Mouse (Mus musculus) embryo, embryonic 11.5 days (tissue): ENCODE measurements around the gene Gab1.

Source experiments
- DNase-seq: peaks from one replicate; pipeline ENCODE4 v3.0.0-alpha.2; 2012; ENCODE audit warnings: low read depth, low spot score

The Gab1 gene

DNA sequence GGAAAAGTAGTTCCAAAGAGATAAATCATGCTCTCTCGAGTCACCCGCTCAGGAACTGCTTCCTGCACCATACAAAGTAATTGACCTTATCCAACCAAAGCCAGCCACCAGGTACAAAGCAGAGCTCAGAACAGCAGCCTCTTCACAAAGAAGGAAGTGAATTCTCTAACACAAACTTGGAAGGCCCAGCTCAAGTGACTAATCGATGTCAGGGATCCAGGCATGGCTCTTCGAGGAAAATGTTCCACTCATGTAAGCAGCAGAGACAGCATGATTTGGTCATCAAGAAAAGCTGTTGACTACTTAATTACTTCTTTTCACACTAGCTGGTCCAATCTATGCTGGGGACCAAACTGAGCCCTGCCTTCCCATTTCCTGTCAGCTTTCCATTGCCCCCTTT lies 69.4 kb downstream of the Gab1 start:
- no peak for DNase-seq

DNA sequence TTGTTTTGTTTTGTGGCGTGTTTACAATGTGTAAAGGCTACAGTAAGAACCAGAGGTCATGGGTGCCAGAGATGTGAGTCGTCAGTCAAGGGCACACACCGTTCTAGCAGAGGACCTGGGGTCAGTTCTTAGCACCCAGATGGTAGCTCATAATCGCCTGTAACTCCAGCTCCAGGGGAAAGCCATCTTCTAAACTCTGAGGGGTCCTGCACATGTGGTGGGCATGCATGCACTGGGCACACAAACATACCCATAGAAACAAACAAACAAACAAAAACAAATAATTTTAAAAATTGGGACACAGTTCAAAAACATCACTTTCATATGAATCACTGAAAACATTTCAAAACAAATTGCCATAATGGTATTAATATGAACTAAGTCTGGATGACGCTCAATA lies 69.9 kb downstream of the Gab1 start:
- no peak for DNase-seq

DNA sequence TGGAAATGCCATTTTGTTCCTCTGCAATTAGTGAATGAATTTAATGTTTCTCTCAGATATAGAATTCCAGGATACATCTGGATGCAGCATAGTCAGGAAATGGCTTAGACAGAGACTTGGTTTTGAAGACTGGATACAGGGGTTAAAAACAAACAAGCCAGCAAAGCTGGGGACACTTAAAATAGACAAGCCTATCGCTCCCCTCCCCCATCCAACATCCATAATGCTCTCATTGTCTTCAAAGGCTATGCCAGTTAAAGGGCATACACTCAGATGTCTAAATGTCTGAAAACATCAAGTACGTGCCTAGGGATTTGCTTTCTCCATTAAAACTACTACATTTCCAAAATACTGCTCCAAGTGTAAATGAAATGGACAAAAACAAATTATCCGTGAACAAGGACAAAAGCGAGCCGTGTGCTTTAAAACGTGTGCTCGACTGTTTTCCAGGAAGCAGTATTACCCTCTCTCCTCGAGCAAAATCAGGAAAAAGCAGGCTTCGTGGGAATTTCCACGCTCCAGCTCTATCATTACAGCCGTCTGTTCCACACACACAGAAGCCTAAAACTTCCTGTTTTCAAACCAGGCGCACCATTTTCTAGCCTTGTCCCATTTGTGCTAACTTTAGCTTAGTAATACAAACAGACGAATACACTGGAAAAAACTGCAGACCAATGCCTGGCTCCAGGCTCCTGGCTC lies 72.4 kb downstream of the Gab1 start:
- DNase-seq, result no peak

DNA sequence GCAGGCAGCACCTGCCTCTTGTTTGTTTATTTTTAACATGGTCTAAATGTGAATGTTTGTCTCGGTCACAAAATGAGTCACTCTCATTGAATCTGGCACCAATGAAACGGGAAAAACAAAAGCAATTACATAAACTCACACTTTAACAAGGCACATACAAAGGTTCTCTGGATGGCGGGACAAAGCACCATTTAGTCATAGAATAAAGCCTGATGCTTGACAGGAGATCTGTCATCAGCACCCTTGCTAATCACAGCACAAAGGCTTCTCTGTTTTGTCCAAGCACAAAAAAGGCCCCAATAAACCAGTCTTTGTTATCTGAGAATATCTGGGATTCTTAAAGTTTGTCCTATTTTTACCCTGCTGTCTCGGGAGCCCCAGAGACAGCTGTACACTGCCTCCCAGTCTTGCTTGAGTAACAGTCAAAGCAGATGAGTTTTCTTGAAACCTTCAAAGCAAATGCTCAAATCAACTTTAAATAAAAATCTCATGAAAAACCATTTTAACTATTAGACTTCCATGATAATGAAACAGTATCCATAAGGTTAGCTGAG lies 76.2 kb downstream of the Gab1 start:
- no peak for DNase-seq

DNA sequence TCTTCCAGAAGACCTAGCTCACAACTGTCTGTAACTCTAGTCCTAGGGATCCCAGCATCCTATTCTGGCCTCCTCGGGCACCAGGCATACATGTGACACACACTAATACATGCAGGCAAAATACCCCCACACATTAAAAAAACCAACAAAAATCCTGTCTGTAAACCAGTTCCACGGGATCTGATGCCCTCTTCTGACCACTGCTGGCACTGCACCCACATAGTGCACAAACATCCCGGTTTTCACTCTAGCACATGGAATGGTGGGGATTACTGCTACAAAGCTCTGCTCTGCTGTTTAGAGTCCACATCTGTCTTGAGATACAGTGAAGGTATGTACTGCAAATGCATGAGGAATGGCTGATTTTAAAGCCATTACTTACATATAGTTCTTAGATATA lies 81.5 kb downstream of the Gab1 start:
- DNase-seq, result no peak

DNA sequence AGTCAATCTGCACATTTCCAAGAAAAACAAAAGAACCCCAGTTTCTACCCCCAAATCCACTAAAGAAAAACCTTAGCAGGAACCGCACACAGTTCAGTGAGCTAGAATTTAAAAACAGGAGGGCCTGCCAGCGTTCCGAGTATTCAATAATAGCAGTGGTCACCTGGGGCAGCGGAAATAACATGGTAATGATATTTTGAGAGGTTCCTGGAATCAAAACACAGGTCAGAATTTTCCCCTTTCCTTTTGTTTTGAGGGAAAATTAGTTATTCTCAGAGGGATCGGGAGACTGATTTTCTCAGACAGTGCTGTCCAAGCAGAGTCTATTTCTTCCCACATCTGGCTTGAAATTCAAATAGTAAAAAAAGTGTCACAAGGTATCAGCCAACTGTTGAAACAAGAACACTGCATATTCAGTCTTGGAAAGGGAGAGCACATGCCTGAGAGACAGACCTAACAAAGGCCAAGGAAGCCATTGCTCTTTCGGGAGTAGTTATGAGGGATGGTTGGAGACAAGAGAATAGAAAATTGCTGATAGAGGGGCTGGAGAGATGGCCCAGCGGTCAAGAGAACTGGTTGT lies 82.0 kb downstream of the Gab1 start:
- no peak for DNase-seq

DNA sequence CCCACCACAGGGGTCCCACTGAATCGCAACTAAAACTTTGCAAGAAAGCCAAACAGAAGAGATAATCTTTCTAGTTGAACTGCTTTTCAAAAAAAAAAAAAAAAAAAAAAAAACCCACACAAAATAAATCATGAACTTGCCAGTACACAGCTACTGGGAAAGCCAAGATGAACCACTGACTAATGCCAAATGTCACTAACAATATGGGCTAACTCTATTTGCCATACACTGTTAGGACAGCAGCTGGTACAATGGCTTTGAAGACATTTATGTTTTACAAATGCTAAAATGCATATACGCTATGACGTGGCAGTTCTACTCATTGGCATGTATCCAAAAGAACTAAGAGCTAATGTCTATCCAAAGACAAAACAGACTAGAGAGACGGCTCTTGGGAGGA lies 84.2 kb downstream of the Gab1 start:
- no peak for DNase-seq

DNA sequence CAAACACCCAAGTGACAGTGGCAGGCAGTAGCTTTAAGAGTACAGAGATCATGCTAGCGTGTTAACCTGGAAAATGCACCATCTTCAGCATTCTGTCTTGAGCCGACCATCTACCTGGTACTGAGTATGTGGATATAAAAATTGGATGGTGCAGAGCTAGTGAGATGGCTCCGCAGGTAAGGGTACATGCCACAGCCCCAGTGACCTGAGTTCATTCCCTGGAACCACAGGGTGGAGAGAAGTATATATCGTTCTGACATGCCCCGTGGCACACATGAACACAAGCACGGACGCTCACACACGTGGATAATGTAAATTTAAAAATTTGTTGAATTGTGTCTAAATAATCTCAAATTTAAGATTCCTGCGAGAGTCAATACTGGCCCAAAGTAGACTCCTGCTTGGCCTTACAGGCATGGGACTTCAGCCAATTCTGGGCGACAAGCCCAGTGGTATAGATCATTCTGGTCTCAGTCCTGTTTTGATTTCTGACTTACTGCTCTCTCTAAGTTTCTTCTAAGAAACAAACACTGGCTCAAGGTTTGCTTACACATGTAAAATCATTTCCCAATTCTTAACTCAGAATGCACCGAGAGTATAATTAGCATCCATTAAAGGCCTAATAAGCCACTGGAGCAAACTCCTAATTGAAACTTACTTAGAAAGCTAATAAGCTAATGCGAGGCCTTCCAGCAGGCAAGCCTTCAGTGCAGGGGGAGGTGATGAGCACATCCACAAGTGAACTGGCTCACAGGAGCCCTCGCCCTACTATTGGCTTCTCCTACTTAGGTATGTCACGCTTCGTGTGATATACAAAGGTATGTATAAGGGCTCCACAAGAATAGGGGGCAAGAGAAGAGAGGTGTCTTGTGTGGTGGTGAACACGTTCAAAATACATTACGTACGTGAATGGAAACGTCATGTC lies 85.5 kb downstream of the Gab1 start:
- no peak for DNase-seq

DNA sequence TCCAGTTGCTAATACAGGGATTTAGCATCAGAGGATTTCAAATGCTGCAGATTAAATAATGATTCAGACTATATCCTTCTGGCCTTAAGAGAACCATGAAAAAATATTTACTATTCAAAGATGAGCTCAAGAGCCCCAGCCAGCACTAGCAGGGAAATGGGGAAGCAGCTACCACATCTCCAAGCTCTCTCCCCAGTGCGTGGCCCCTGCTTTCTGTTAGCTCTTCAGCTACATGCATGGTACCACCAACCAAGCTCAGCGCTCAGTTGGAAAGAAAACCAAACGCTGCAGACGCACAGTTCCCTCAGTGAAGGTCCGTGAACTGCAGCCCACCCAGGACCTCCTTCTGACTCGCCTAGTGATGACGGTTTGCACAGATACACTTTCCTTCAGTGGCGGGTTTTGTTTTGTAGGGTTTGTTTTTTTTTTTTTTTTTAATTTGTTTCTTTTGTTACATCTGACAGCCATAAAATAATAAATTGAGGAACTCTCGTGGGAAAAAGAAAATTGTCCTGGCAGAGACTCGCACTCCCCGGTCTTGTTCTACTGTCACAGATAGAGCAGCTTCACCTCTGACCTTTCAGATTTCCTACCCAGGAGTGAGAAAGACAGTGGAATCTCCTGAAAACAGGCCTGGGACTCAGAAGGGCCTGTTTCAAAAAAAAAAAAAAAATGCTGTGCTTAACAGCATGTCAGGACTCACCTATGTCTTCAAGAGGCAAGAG lies 86.4 kb downstream of the Gab1 start:
- DNase-seq, result no peak

DNA sequence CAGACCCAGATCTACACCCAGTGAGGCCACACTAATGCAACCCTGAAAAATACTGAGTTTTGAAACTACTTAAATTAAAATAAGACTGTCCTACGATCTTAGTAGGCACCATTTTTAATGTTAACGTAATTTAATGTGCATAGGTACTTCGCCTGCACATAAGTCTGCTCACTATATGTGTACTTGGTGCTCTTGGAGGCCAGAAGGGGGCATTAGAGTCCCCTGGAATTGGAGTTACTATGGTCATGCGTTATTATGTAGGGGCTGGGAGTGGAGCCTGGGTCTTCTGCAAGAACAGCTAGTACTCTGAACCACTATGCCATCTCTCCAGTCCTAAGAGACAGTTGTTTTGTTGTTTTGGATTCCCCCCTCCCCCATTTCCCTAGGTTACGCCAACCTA lies 88.1 kb downstream of the Gab1 start:
- DNase-seq, result no peak

DNA sequence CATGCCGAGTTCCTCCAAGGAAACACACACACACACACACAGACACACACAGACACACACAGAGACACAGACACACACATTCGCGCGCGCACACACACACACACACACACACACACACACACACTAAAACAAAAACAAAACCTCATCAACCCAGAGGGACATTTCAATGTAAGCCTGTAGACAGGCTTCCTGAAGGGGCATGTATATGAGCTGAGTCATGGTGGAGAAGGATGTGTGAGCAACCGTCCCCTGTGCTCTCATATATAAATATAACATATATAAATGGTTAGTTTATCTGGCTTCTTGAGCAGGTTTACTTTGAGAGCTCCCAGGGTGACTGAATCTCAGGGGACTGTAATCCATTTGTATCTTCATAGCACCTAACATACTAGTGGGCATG lies 91.0 kb downstream of the Gab1 start:
- DNase-seq, result no peak

DNA sequence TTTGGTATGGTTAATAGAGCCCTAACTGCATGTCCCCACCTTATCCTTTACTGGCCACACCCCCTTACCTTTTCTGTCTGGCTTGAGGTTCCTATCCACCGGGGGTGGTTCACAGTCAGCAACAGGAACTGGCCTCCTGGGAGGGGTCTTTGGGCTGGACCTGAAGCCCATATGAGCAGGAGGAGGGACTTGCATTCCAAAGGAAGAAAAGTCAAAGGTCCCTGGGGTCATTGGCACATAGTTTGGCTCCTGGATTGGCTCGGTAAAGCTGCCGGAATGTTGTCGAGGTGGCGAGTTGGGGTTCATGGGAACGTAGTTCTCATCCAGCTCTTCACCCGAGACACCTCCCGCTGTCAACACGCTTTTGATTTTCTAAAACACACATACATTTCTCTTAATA lies 95.8 kb downstream of the Gab1 start:
- DNase-seq, result no peak

DNA sequence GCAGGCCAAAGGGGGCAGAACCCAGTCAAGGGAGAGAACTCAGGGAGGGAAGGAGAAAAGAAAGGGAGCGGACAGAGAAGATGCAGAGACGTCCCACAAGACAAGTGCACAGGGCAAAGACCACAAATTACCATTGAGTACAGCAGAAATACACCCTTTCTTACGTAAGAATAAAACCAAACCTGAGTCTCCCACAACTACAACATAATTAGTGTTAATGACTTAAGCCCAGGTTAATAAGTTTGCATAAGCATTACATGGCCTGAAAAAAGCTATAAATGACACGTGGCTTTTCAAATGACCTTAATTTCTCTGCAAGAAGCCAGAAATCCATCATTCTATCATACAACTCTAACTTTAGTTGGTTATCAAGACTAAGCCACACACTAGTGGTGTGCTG lies 97.0 kb downstream of the Gab1 start:
- no peak for DNase-seq

DNA sequence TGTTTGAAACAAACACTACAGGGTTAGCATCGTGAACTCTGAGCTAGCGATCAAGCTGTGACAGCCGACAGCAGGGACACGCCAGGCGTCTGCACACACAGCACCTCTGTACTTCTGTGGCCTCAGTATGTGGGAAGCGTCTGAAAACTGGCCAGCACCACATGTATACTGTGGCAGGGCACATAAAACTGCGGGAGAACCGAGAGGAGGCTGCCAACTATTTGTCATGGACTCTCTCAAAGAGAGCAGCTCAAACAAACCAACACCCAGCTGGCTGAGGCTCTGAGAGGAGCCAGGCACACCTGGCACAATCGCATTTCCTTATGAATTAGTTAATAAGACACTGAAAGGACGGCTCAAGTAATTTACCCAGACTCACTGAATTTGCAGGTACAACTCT lies 99.0 kb downstream of the Gab1 start:
- DNase-seq, result no peak

DNA sequence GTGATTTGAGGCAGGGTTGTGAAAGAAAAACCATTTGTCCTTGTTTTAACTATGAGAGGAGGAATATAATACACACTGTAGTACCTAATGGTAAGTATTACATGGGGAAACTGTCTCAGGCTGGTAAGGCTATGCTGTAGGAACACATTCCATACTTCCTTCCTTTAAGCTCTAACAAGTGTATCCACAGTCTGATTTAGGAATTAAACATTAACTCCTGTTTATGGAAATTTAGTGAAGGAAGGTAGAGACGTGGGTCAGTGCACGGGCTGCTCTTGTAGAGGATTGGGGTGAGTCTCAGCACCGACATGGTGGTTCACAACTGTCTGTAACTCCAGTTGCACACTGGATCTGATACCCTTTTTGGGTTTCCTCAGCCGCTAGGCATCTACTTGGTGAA lies 100.0 kb downstream of the Gab1 start:
- DNase-seq, result no peak

DNA sequence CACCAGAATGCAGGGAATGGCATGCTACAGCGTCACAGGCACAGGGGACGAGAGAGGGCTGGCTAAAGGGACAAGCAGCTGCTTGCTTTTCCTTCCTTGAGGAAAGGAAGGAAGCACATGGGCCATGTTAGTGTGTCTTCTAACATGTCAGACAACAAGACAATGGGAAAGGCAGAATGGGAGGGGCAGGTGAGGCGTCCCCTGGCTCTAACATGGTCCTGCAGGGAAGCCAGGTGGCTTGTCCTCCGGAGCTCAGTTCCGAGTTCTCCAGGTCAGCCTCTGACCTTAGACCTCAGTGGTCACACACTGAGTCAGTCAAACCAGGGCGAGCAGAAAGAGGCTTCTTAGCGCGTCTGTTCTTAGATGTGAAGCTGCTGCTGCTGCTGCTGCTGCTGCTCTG lies 103.9 kb downstream of the Gab1 start:
- no peak for DNase-seq

DNA sequence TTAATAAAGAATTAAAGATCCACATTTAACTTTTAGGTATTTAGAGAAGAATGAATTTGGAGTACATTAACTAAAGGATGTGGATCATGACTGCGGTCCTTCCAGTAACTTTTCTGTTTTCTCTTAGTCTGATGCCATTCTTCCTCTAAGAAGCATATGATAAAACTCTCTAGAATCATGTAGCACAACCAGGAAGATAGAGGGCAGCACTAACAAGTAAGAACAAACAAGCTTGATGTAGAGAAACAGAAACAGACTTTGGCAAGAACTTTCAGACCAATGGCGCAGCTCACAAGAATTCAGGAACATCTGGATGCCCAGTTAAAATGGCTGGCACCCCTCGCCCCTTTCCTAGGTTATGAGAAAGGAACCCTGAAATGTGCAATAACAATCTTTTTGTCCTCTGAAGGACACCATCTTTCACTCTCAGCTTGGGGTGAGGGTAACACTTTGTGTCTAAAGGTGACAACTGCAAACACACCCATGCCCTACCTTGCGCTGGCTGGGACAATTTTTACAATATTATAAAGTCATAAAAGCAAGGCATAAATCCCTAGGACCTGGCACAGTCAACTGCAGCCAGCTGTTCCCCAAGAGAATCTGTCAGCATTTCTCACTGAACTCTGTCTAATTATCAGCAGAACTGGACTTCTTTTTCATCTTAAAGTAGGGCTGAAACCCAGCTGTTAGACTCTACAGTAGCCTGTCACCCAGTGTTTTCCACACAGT lies 107.4 kb downstream of the Gab1 start:
- no peak for DNase-seq

DNA sequence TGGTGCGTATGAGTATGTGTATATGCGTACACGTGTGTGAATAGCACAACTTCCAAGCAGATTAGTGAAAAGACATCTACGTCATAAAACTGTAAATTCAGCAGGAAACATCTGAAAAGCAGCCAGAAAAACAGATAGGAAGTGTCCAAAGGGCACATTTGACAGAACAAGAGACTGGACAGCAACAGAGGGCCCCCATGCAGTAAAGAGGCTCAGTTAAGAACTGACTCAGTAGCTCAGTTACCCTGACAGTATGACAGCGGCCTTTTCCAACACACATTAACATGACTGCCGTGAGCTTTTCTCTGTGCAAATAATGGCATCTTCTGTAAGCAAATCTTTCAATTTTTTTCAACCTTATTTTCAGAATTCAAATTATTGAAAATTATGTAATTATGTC lies 111.9 kb downstream of the Gab1 start:
- DNase-seq, result no peak

DNA sequence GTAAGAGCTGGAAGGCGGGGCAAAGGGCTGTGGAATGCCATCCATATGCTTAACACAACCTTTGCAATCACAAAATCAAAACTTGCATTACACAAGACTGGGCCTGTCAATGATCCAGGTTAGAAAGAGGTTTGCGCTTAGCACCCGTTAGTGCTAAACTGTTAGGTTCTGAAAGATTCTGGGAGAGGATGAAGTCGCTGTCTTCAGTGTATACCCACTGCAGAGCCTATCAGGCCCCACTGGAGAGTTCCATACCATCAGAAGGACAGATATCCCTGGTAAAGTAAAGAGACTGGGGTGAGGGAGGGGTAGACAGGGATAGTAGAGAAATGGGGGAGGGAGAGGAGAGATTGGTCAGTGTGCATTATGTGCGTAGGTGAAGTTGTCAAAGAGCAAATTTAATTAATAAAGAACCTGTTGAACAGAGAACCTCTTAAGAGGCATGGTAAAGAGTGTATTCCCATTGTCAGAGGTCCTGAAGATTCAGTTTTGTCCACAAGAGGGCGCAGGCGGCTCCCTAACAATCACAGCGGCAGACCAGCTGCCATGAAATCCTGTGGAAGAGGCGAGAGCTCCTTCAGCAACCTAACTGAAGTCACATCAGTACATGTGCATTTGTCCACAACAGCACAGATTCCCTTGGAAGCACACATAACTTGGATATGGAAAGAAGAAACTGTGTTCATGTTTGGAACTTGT lies 127.2 kb downstream of the Gab1 start:
- peak; percentile 64 for DNase-seq

DNA sequence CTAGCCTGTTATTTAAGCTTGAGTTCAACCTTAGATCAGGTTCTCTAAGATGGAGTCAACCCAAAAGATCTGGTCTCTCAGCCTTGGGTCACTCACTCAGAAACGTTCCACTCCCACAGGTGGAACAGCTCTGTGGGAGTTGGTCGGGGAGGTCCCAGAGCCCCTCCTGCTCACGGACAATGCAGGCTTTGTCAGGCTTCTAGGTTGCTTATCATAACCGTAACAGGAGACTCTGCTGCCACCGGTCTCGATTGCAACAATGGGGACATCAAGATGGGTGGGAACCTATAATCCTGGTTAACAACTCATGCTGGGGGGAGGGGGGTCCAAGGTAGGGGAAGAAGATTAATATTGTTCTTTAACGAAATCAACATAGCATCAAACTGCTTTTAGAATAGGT lies 127.9 kb downstream of the Gab1 start:
- no peak for DNase-seq

DNA sequence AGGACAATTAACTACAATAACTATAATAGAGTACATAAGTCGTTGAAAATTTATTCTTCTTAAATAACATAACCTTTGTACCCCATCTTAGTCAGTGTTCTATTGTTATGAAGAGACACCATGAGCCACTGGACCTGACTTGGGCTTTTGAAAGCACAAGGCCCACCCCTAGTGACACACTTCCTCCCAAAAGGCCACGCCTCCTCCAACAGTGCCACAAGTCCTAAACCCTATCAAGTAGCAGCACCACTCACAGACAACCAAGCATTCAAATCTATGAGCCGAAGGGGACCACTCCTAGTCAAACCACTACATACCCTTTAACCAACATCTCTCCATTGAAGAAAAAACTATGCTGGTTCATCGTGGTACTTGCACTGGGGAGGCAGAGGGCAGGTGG lies 131.2 kb downstream of the Gab1 start:
- DNase-seq, result no peak
